Mouse (Mus musculus): ENCODE measurements around the gene Plekhm3. TPM values are rescaled to one million over a fixed set of nuclear protein-coding genes. Genes with fewer than 3 reads are reported as not detected.

Gene Plekhm3
- total RNA-seq, 4 experiments from 2014 or later: 8.0 to 9.4 (median 9.3) TPM

GRCm38 (mm10) chr1:64876276-64876675, 80.3 kb downstream of the Plekhm3 start:
- no peak for DNase-seq (ENCODE audit: low spot score in 2 of 2)

GRCm38 (mm10) chr1:64875712-64876111, 80.9 kb downstream of the Plekhm3 start:
- no peak for DNase-seq (ENCODE audit: low spot score in 2 of 2)

DNA sequence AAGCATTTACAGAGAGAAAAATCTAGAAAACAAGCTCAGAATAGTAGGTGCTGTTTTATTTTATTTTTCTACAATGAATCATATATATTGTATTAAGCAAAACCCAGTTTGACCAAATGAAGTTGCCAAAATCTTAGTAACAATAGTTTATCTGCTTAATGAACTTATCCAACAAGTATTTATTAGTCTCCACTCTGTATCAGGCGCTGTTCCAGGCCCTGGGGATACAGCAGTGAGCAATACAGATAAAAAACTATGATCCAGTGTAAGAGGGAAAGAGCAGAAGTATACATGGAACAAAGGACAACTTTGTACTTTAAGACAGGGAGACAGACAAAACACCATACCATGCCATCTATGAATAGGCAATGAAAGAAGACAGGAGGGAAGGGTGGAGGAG, 81.5 kb downstream of the Plekhm3 start:
- no peak for DNase-seq (ENCODE audit: low spot score in 2 of 2)

DNA sequence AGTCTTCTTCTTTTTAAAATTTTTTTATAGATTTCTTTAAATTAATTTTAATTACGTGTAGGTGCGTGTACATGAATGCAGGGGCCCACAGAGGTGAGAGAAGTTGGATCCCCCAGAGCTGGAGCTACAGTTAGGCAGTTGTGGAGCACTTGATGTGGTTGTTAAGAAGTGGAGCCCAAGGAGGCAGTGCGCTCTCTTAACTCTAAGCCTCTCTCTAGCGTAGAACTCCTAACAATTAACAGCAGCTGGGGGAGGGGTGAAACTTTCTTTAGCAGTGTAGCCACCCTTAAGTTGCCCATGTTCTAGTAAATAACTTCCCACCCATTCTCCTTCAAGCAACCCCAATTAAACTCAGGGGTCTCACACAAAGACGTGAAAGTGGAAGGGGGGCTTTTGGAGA, 84.7 kb downstream of the Plekhm3 start:
- no peak for DNase-seq (ENCODE audit: low spot score in 2 of 2)

GRCm38 (mm10) chr1:64867684-64868083, 88.9 kb downstream of the Plekhm3 start:
- DNase-seq (ENCODE audit: low spot score in 2 of 2): no peak

DNA sequence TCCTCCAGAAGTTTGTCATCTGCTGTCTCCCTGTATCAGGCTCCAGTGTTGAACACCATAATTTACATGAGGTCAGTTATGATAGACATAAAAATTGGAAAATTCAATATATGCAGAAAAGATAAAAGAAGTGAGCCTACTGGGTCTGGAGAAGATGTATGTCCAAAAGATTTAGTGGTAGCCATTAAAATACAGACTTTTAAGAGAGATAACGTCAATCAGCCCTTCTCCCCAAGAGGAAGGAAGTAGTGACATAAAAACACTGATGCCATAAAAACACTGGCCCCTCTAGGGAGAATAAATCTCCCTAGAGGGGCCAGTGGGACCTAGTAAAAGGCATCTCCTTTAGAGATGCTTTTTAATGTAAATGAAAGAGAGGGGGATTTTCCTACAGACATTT, 90.5 kb downstream of the Plekhm3 start:
- no peak for DNase-seq (ENCODE audit: low spot score in 2 of 2)

DNA sequence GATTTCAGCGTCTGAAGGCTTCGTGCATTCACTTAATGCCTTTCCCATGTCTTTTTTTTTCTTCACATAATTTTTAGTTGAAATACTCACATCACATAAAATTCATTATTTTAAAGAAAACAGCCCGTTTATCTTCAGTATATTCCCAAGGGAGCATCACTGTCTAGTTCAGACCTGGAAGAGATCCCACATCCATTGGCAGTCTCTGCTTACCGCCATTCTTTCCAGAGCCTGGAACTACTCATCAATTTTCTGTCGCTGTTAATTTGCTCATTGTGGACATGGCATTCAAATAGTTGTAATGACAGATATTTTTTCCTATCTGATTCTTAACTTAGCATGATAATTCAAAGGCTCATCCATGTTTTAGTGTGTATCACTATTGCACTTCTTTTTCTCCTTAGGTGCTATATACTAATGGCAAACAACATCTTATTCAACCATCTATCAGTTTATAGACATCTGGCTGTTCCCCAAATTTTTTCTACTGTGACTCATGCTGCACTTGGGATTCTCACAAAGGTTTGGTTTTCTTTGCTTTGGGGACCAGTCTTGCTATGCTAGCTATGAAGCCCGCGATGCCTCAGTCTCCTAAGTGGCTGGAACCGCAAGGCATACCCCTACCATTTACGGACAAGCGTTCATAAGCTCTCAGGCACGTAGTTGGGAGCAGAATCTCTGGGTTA, 96.2 kb downstream of the Plekhm3 start:
- no peak for DNase-seq (ENCODE audit: low spot score in 2 of 2)

DNA sequence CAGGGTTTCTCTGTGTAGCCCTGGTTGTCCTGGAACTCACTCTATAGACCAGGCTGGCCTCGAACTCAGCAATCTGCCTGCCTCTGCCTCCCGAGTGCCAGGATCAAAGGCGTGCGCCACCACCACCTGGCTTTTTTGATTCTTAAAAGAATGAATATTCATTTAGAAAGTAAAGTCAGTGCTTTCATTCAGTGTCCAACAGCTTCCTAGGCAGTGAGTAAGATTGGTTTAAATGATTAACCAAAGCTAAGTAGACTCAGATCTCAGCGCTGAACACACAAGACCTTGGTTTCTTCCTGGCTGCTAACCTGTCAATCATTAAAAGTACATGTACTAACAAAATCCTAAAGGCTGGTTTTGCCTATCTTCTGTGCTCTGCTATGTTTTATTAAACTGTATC, 96.8 kb downstream of the Plekhm3 start:
- DNase-seq (ENCODE audit: low spot score in 2 of 2): no peak

- DNase-seq (ENCODE audit: low spot score in 2 of 2): no peak
These were observed 101.8 kb downstream of the Plekhm3 start for GRCm38 (mm10) chr1:64854835-64855234.

- no peak for DNase-seq (ENCODE audit: low spot score in 2 of 2)
These were observed 102.6 kb downstream of the Plekhm3 start for GRCm38 (mm10) chr1:64853738-64854730.

GRCm38 (mm10) chr1:64853244-64853643, 103.4 kb downstream of the Plekhm3 start:
- no peak for DNase-seq (ENCODE audit: low spot score in 2 of 2)

GRCm38 (mm10) chr1:64852272-64852671, 104.4 kb downstream of the Plekhm3 start:
- DNase-seq (ENCODE audit: low spot score in 2 of 2): no peak

DNA sequence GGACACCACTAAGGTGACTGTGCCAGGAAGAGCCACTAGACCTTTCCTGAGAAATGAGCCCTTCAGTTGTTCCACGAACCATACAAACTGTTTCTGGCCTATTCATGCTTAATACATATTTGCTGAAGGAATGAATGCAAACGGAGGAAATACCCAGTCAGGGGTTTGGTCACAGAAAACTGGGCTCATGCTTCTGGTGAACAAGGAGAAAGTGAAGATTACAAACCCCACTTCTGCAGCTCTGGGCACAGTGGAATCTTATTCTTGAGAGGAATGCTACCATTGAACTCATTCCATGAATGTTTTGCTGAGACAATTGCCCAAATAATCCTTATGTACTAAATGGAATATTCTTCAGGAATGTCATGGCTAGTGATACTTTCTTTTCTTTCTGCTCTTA, 106.3 kb downstream of the Plekhm3 start:
- DNase-seq (ENCODE audit: low spot score in 2 of 2): no peak

DNA sequence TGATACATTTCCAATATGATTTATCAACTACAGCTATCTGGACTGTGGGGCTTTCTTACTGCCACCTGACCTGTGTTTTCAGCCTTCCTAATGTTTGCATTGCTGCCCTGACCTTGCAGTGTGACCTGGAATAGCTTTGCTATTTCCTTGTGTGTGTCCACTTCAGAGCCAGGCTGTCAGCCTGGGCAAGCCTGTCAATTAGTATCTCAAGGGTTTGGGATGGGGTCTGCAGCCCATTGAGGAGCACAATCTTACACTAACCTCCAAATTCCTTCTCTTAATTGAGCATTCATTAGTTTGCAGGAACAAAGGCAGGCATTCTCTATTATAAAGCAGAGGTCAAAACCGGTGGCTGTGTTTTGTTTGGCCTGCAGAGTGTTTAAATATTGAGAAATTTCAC, 107.6 kb downstream of the Plekhm3 start:
- DNase-seq (ENCODE audit: low spot score in 2 of 2): no peak

- no peak for DNase-seq (ENCODE audit: low spot score in 2 of 2)
These were observed 108.5 kb downstream of the Plekhm3 start for GRCm38 (mm10) chr1:64848081-64848480.

DNA sequence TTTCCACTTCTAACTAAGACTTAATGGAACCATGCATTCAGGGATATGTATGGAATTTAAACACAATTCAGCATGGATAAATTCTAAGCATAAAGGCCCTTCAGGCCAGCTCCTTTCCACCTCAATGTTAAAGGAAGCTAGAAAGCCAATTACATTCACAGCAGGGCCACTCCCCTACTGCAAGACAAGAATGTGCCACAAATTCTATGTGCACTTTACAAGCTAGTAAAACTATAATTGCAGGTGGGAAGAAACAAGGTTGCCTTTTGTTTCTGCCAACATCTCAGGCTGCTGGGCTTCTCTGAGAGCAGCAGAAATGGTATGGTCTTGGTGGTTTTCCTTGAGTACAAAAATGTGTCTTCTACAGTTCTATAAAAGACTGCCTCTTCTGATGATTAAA, 109.1 kb downstream of the Plekhm3 start:
- DNase-seq (ENCODE audit: low spot score in 2 of 2): no peak

GRCm38 (mm10) chr1:64844978-64845377, 111.6 kb downstream of the Plekhm3 start:
- no peak for DNase-seq (ENCODE audit: low spot score in 2 of 2)

GRCm38 (mm10) chr1:64843900-64844616, 112.6 kb downstream of the Plekhm3 start:
- DNase-seq (ENCODE audit: low spot score in 2 of 2): no peak

GRCm38 (mm10) chr1:64840930-64841329, 115.7 kb downstream of the Plekhm3 start:
- no peak for DNase-seq (ENCODE audit: low spot score in 2 of 2)

GRCm38 (mm10) chr1:64836584-64836983, 120.0 kb downstream of the Plekhm3 start:
- DNase-seq (ENCODE audit: low spot score in 2 of 2): no peak

DNA sequence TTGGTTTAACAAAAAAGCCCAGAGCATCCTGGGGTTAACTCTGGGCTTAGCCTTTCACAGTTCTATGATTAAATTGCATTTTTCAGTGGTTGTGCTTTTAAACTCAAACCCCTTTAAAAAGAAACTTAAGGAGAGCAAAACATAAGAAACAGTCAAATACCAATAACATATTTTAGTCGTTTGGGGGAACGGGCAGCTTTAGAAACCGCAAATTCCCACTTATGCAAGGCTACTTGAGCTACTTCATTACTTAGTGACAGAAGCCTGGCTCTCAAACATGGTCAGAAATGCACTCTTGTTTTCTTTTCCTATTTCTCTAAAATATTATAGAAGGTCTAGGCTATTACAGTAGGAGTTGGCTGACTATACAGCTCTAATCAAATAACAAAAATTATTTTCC, 120.5 kb downstream of the Plekhm3 start:
- no peak for DNase-seq (ENCODE audit: low spot score in 2 of 2)

DNA sequence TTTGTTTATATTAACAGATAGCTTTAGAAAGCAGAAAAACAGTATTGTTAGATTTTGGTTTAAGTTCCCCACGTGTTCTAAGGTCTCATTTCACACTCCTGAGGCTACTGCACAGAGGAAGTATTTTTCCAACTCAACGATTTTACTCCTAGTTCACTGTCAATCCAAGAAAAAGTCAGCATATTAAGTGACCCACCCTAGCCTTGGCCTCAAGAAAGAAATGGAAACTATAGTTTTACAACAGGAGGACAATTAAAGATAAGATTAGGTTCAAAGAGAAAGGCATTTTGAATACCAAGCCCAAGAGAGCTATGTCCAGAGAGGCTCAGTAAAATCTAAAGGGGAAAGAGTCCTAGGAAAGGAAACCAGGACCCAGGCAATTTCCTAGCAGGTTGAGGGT, 125.1 kb downstream of the Plekhm3 start:
- DNase-seq (ENCODE audit: low spot score in 2 of 2): no peak
